Mouse (Mus musculus) embryonic facial prominence, embryonic 11.5 days (tissue): ENCODE results near the gene Myadml2. TPM values are rescaled to one million over a fixed set of nuclear protein-coding genes. Genes with fewer than 3 reads are reported as not detected.

Experiments
- ATAC-seq: fragments of 200-750 bp; cut with Nextera tagmentation; replicated peaks from 2 replicates; pipeline ENCODE4 v1.8.0; 2017; ENCODE audit warnings: low read depth; ENCODE audit not compliant: insufficient number of reproducible peaks, low FRiP score, low TSS enrichment
- DNase-seq: peaks from one replicate; pipeline ENCODE4 v3.0.0-alpha.2; 2015; ENCODE audit warnings: low spot score
- H3K27ac ChIP-seq: fragments of 300-500 bp; sonication (generic); replicated peaks from 2 replicates; pipeline ENCODE4 v1.5.1; 2014; ENCODE audit warnings: mild to moderate bottlenecking, low read depth, low read length, control low read depth
- H3K27me3 ChIP-seq: fragments of 300-500 bp; sonication (generic); 2 replicates; pipeline ENCODE4 v1.6.1; 2014; ENCODE audit warnings: mild to moderate bottlenecking, low read length, moderate library complexity, mixed read lengths; ENCODE audit not compliant: control insufficient read depth, insufficient read depth
- H3K36me3 ChIP-seq: fragments of 300-500 bp; sonication (generic); replicated peaks from 2 replicates; pipeline ENCODE4 v1.6.1; 2014; ENCODE audit warnings: low read depth, mild to moderate bottlenecking, low read length, moderate library complexity, mixed read lengths; ENCODE audit not compliant: control insufficient read depth, insufficient read depth
- H3K4me1 ChIP-seq: fragments of 300-500 bp; sonication (generic); 2 replicates; pipeline ENCODE4 v1.6.1; 2014; ENCODE audit warnings: low read length, mixed read lengths; ENCODE audit not compliant: control insufficient read depth, insufficient read depth
- H3K4me2 ChIP-seq: fragments of 300-500 bp; sonication (generic); 2 replicates; pipeline ENCODE4 v1.6.1; 2014; ENCODE audit warnings: low read depth, mild to moderate bottlenecking, control low read depth, low read length, moderate library complexity
- H3K4me3 ChIP-seq: fragments of 300-500 bp; sonication (generic); 2 replicates; pipeline ENCODE4 v1.5.1; 2014; ENCODE audit warnings: low read depth, low read length, control low read depth
- H3K9ac ChIP-seq: fragments of 300-500 bp; sonication (generic); replicated peaks from 2 replicates; pipeline ENCODE4 v1.6.1; 2014; ENCODE audit warnings: mild to moderate bottlenecking, control low read depth, low read length
- H3K9me3 ChIP-seq: fragments of 300-500 bp; sonication (generic); replicated peaks from 2 replicates; pipeline ENCODE4 v1.6.1; 2016; ENCODE audit warnings: mild to moderate bottlenecking, low read length, inconsistent platforms, mixed read lengths; ENCODE audit not compliant: control insufficient read depth
- WGBS: fragments of 180-500 bp; shearing (Covaris S2); extraction: QIAGEN DNeasy Blood & Tissue Kit; methylation state at CpG from one replicate; pipeline ENCODE4 v1.1.7; 2014; 5-methylcytosine and 5-hydroxymethylcytosine counted together
- polyA plus RNA-seq: library from polyadenylated mRNA; unstranded; fragments of >200 nt; fragmentation: Nextera tagmentation; extraction: Ambion mirVana; gene quantifications from 2 replicates; pipeline ENCODE4 v1.2.1, GENCODE M21; 2014

The Myadml2 gene
- polyA plus RNA-seq, 1 experiment from 2014 or later, result not detected

- Histone ChIP-seq H3K4me2 (peak within 1 kb of the TSS; percentile 89), H3K27me3 (peaks cover 5% of the 10 kb centered on the region; the same call in 1 of the 2 replicates), H3K9me3 (no peaks in the 10 kb centered on the region), H3K36me3 (no peaks in the 10 kb centered on the region), H3K27ac (no peak within 1 kb of the TSS), H3K4me3 (peak within 1 kb of the TSS; percentile 33), H3K4me1 (peaks cover 3% of the 10 kb centered on the region; the same call in 1 of the 2 replicates), H3K9ac (peak within 1 kb of the TSS; percentile 54)
- DNase-seq (peak; percentile 95), ATAC-seq (peak; percentile 98)
- WGBS, result 2% methylated on average over 15 of the region's 15 CpGs
Measured at GRCm38 (mm10) chr11:120643601-120643987, 4.4 kb downstream of the Myadml2 start, which contains the start of gene Pycr1. TSS of gene Pycr1 (minus strand) at chr11:120643769.

GRCm38 (mm10) chr11:120642939-120643600 lies 4.9 kb downstream of the Myadml2 start:
- ATAC-seq (peak; percentile 41), DNase-seq (peak; percentile 43)
- Histone ChIP-seq H3K36me3 (no peaks in the 10 kb centered on the region), H3K9ac (peak overlapping the region; percentile 54), H3K27me3 (peaks cover 5% of the 10 kb centered on the region; the same call in 1 of the 2 replicates), H3K4me3 (peak overlapping the region; percentile 33), H3K4me1 (peaks cover 3% of the 10 kb centered on the region; the same call in 1 of the 2 replicates), H3K27ac (no peak overlapping the region), H3K4me2 (peak overlapping the region; percentile 89), H3K9me3 (no peaks in the 10 kb centered on the region)
- 3% methylated on average over 18 of the region's 18 CpGs for WGBS

- no peaks in the 10 kb centered on the region for H3K9me3 ChIP-seq
- no peaks in the 10 kb centered on the region for H3K36me3 ChIP-seq
- 86% methylated on average over 8 of the region's 8 CpGs for WGBS
- H3K9ac ChIP-seq, result no peak overlapping the region; the same call in 1 of the 2 replicates
- H3K4me3 ChIP-seq, result no peak overlapping the region
- H3K27ac ChIP-seq, result no peak overlapping the region
- peaks cover 3% of the 10 kb centered on the region; the same call in 1 of the 2 replicates for H3K4me1 ChIP-seq
- no peak overlapping the region for H3K4me2 ChIP-seq
- DNase-seq (no peak), ATAC-seq (no peak)
- H3K27me3 ChIP-seq, result no peaks in the 10 kb centered on the region
Measured at GRCm38 (mm10) chr11:120641869-120642268, 6.1 kb downstream of the Myadml2 start.

GRCm38 (mm10) chr11:120641255-120641654 lies 6.7 kb downstream of the Myadml2 start:
- 61% methylated on average over 9 of the region's 9 CpGs for whole genome bisulfite sequencing
- Histone ChIP-seq H3K27ac (no peak overlapping the region), H3K36me3 (no peaks in the 10 kb centered on the region), H3K4me3 (no peak overlapping the region), H3K9me3 (no peaks in the 10 kb centered on the region), H3K4me2 (no peak overlapping the region), H3K27me3 (no peaks in the 10 kb centered on the region), H3K4me1 (peaks cover 3% of the 10 kb centered on the region; the same call in 1 of the 2 replicates), H3K9ac (peak overlapping the region; percentile 28)
- ATAC-seq (no peak), DNase-seq (no peak)

- ATAC-seq, result no peak
- Histone ChIP-seq H3K9ac (no peak overlapping the region), H3K4me2 (no peak overlapping the region), H3K36me3 (no peaks in the 10 kb centered on the region), H3K4me3 (no peak overlapping the region), H3K27ac (no peak overlapping the region), H3K4me1 (peaks cover 9% of the 10 kb centered on the region; the same call in 1 of the 2 replicates), H3K27me3 (no peaks in the 10 kb centered on the region), H3K9me3 (no peaks in the 10 kb centered on the region)
- 82% methylated on average over 5 of the region's 5 CpGs for WGBS
- no peak for DNase-seq
Measured at GRCm38 (mm10) chr11:120634810-120635209, 13.1 kb downstream of the Myadml2 start.

GRCm38 (mm10) chr11:120633520-120634343 lies 14.2 kb downstream of the Myadml2 start, which contains the start of gene Mafg:
TSS of gene Mafg (minus strand) at chr11:120633600.
- H3K4me1 ChIP-seq, result peaks cover 9% of the 10 kb centered on the region; the same call in 1 of the 2 replicates
- H3K27me3 ChIP-seq, result no peaks in the 10 kb centered on the region
- H3K9me3 ChIP-seq, result no peaks in the 10 kb centered on the region
- H3K9ac ChIP-seq, result peak within 1 kb of the TSS; percentile 94
- peak within 1 kb of the TSS; percentile 75 for H3K27ac ChIP-seq
- ATAC-seq (peak; percentile 87), DNase-seq (peak; percentile 98)
- 10% methylated on average over 58 of the region's 58 CpGs for WGBS
- peak within 1 kb of the TSS; percentile 81 for H3K4me2 ChIP-seq
- no peaks in the 10 kb centered on the region; the same call in none of the 2 replicates for H3K36me3 ChIP-seq
- H3K4me3 ChIP-seq, result peak within 1 kb of the TSS; percentile 85

GRCm38 (mm10) chr11:120632559-120633519 lies 15.1 kb downstream of the Myadml2 start:
- ATAC-seq, result peak; percentile 82
- peak overlapping the region; percentile 81 for H3K4me2 ChIP-seq
- no peaks in the 10 kb centered on the region for H3K27me3 ChIP-seq
- peak; percentile 63 for DNase-seq
- WGBS, result under 1% methylated on average over 99 of the region's 116 CpGs
- H3K27ac ChIP-seq, result peak overlapping the region; percentile 75
- H3K9ac ChIP-seq, result peak overlapping the region; percentile 94
- H3K4me1 ChIP-seq, result peaks cover 9% of the 10 kb centered on the region; the same call in 1 of the 2 replicates
- peak overlapping the region; percentile 85 for H3K4me3 ChIP-seq
- no peaks in the 10 kb centered on the region; the same call in none of the 2 replicates for H3K36me3 ChIP-seq
- H3K9me3 ChIP-seq, result no peaks in the 10 kb centered on the region
